Mouse (Mus musculus): ENCODE data around the gene Borcs6. TPM values are rescaled to one million over a fixed set of nuclear protein-coding genes. Genes with fewer than 3 reads are reported as not detected.

Borcs6 gene
- polyA plus RNA-seq, 1 experiment from 2014 or later: 9.2 TPM

DNA sequence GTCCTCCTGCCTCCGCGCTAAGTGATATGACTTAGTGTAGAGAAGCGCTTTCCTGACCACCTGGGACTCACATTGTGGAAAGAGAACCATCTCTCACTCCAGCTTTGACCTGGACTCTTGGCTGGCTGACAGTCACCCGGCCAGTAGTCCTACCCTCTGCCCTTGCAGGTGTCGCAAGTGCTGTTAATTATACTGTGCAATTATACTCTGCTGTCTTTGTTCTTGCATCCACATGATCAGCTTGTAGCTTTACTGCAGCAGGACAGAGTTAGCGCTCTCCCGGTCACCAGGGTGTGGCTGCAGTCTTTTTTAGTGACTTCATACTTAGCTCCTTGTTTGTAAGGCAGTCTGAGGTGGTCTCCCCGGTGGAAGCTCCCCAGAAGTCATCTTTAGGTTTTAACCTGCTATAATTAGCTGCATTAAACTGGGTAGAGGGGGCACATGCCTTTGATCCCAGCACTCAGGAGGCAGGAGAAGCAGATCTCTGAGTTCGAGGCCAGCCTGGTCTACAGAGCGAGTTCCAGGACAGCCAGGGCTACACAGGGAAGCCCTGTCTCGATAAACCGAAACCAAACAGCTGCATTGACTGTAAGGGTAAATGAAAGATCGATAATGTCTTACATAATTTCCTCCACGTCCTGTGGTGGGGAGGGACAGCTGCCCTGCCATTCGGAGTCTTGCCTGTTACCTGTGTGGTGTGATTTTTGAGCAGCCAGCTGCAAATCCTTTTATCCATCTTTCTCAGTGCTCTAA lies 20.8 kb downstream of the Borcs6 start:
- Histone ChIP-seq H3K4me3 (replicated peaks) (no peak overlapping the region), H3K4me1 (replicated peaks) (peaks cover 12% of the 10 kb centered on the region), H3K9ac (replicated peaks) (no peak overlapping the region), H3K27ac (no peak overlapping the region), H3K27me3 (no peaks in the 10 kb centered on the region), H3K4me2 (no peak overlapping the region), H3K9me3 (no peaks in the 10 kb centered on the region), H3K36me3 (no peaks in the 10 kb centered on the region)
- 75% methylated on average over 15 of the region's 15 CpGs for WGBS
- ATAC-seq (ENCODE audit: insufficient number of reproducible peaks, insufficient read depth, low FRiP score, low TSS enrichment, low read depth): no peak

GRCm38 (mm10) chr11:69080855-69081222 lies 21.3 kb downstream of the Borcs6 start:
- H3K36me3 ChIP-seq: no peaks in the 10 kb centered on the region
- no peaks in the 10 kb centered on the region for H3K9me3 ChIP-seq
- no peak for ATAC-seq (ENCODE audit: insufficient number of reproducible peaks, insufficient read depth, low FRiP score, low TSS enrichment, low read depth)
- no peak overlapping the region for H3K4me3 ChIP-seq (replicated peaks)
- H3K27ac ChIP-seq: no peak overlapping the region
- no peaks in the 10 kb centered on the region for H3K27me3 ChIP-seq
- H3K4me2 ChIP-seq: no peak overlapping the region
- WGBS: 90% methylated on average over 8 of the region's 8 CpGs
- no peak overlapping the region for H3K9ac ChIP-seq (replicated peaks)
- peaks cover 12% of the 10 kb centered on the region for H3K4me1 ChIP-seq (replicated peaks)

GRCm38 (mm10) chr11:69081613-69082012 lies 22.1 kb downstream of the Borcs6 start:
- no peak overlapping the region for H3K4me3 ChIP-seq (replicated peaks)
- H3K9me3 ChIP-seq: no peaks in the 10 kb centered on the region
- WGBS: 92% methylated on average over 7 of the region's 7 CpGs
- H3K4me1 ChIP-seq (replicated peaks): peaks cover 12% of the 10 kb centered on the region
- H3K27ac ChIP-seq: no peak overlapping the region
- no peak overlapping the region for H3K4me2 ChIP-seq
- no peaks in the 10 kb centered on the region for H3K36me3 ChIP-seq
- H3K27me3 ChIP-seq: no peaks in the 10 kb centered on the region
- ATAC-seq (ENCODE audit: insufficient number of reproducible peaks, insufficient read depth, low FRiP score, low TSS enrichment, low read depth): no peak
- H3K9ac ChIP-seq (replicated peaks): no peak overlapping the region

DNA sequence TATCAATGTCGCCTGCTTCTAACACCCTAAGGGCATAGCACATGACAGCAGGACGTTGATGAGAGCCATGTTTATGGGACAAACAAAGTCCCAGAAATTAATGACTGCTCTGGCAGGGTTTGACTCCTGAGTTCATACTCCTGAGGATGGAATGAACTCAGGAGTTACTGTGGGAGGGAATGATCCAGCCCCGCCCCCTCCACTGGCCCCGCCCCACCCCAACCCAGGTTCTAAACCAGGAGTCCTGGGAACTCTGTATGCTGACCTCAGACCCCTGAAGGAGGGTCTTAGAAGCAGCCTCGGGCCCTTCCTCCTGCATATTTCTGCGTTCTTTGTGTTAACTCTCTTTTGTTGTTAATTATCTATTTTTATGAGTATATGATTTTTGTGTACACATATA lies 26.1 kb downstream of the Borcs6 start:
- H3K4me2 ChIP-seq: no peak overlapping the region
- peaks cover 11% of the 10 kb centered on the region for H3K36me3 ChIP-seq
- H3K9me3 ChIP-seq: no peaks in the 10 kb centered on the region
- H3K27ac ChIP-seq: 0 out of 2 replicates have a peak overlapping the region, but pooled peaks have one; percentile 23
- no peaks in the 10 kb centered on the region for H3K27me3 ChIP-seq
- ATAC-seq (ENCODE audit: insufficient number of reproducible peaks, insufficient read depth, low FRiP score, low TSS enrichment, low read depth): no peak
- 63% methylated on average over 6 of the region's 6 CpGs for WGBS
- H3K9ac ChIP-seq (replicated peaks): no peak overlapping the region
- no peak overlapping the region for H3K4me3 ChIP-seq (replicated peaks)
- H3K4me1 ChIP-seq (replicated peaks): peaks cover 28% of the 10 kb centered on the region

DNA sequence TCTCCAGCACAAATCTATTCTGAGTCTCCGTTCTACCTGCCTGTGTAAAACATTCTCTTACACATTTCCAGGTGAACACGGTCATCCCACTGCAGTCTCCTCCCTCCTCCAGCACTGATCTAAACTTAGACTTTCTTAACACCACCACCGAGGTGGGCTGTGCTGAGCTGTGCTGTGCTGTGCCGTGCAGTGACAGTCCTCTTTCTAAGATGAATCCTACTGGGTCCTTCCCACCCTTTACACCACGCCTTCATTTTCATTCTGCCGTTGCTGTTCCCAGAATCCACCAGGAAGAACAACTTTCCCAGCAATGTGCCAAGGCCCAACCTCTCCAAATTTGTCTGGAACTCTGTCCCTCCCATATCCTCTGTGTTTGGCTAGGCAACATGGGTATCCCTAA lies 26.9 kb downstream of the Borcs6 start:
- Histone ChIP-seq H3K4me2 (no peak overlapping the region), H3K27ac (0 out of 2 replicates have a peak overlapping the region, but pooled peaks have one; percentile 50)

DNA sequence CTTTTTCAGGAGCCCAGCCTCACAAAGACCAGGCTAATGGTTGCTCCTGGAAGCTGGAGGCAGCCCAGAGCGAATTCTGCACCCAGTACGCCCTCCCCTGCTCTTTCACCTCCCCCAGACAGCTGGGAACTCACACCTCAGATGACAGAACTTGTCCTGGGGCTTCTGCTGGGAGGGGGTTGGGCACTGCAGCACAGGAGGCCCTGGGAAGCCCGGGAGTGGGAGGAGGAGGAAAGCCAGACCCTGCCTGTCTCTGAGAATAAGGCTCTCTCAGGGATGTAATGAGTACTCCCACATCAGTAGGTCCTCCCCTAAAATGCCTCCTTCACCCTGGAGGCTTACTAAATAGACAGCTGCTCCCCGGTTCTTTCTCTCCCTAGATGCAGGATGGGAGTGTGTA lies 27.6 kb downstream of the Borcs6 start:
- 0 out of 2 replicates have a peak overlapping the region, but pooled peaks have one; percentile 50 for H3K27ac ChIP-seq
- no peaks in the 10 kb centered on the region for H3K27me3 ChIP-seq
- no peaks in the 10 kb centered on the region for H3K9me3 ChIP-seq
- peaks cover 26% of the 10 kb centered on the region for H3K36me3 ChIP-seq
- ATAC-seq (ENCODE audit: insufficient number of reproducible peaks, insufficient read depth, low FRiP score, low TSS enrichment, low read depth): no peak
- no peak overlapping the region for H3K4me3 ChIP-seq (replicated peaks)
- 16% methylated on average over 4 of the region's 4 CpGs for WGBS
- no peak overlapping the region; the same call in 1 of the 2 replicates for H3K9ac ChIP-seq (replicated peaks)
- peak overlapping the region; percentile 98 for H3K4me2 ChIP-seq
- H3K4me1 ChIP-seq (replicated peaks): peaks cover 36% of the 10 kb centered on the region

More for the DNA sequence above, 26.9 kb downstream of the Borcs6 start:
- Histone ChIP-seq H3K4me1 (replicated peaks) (peaks cover 32% of the 10 kb centered on the region), H3K4me3 (replicated peaks) (no peak overlapping the region), H3K9ac (replicated peaks) (no peak overlapping the region; the same call in 1 of the 2 replicates), H3K36me3 (peaks cover 19% of the 10 kb centered on the region), H3K9me3 (no peaks in the 10 kb centered on the region), H3K27me3 (no peaks in the 10 kb centered on the region)
- no peak for ATAC-seq (ENCODE audit: insufficient number of reproducible peaks, insufficient read depth, low FRiP score, low TSS enrichment, low read depth)
- WGBS: 55% methylated on average over 6 of the region's 6 CpGs

GRCm38 (mm10) chr11:69087597-69087996 lies 28.1 kb downstream of the Borcs6 start:
- Histone ChIP-seq H3K9me3 (no peaks in the 10 kb centered on the region), H3K4me2 (peak overlapping the region; percentile 98), H3K9ac (replicated peaks) (no peak overlapping the region; the same call in 1 of the 2 replicates), H3K4me3 (replicated peaks) (peak overlapping the region; percentile 97), H3K27me3 (no peaks in the 10 kb centered on the region), H3K36me3 (peaks cover 31% of the 10 kb centered on the region), H3K27ac (no peak overlapping the region), H3K4me1 (replicated peaks) (peaks cover 36% of the 10 kb centered on the region)
- no peak for ATAC-seq (ENCODE audit: insufficient number of reproducible peaks, insufficient read depth, low FRiP score, low TSS enrichment, low read depth)
- 67% methylated on average over 2 of the region's 2 CpGs for WGBS

- WGBS: 1% methylated on average over 64 of the region's 67 CpGs
- H3K27ac ChIP-seq: peak within 1 kb of the TSS; percentile 93
- H3K9ac ChIP-seq (replicated peaks): peak within 1 kb of the TSS; percentile 99
- H3K4me2 ChIP-seq: peak within 1 kb of the TSS; percentile 98
- peaks cover 36% of the 10 kb centered on the region for H3K4me1 ChIP-seq (replicated peaks)
- peak; percentile 77 for ATAC-seq (ENCODE audit: insufficient number of reproducible peaks, insufficient read depth, low FRiP score, low TSS enrichment, low read depth)
- H3K9me3 ChIP-seq: no peaks in the 10 kb centered on the region
- H3K4me3 ChIP-seq (replicated peaks): peak within 1 kb of the TSS; percentile 97
- H3K27me3 ChIP-seq: no peaks in the 10 kb centered on the region
- H3K36me3 ChIP-seq: peaks cover 34% of the 10 kb centered on the region
Observed at GRCm38 (mm10) chr11:69088103-69088855, 28.8 kb downstream of the Borcs6 start, which contains the start of gene Vamp2. Vamp2 (plus strand) TSS chr11:69088490.

GRCm38 (mm10) chr11:69088856-69089615 lies 29.5 kb downstream of the Borcs6 start:
- peak overlapping the region; percentile 99 for H3K9ac ChIP-seq (replicated peaks)
- no peaks in the 10 kb centered on the region for H3K9me3 ChIP-seq
- peak overlapping the region; percentile 98 for H3K4me2 ChIP-seq
- H3K4me1 ChIP-seq (replicated peaks): peaks cover 36% of the 10 kb centered on the region
- 12% methylated on average over 25 of the region's 25 CpGs for WGBS
- peak overlapping the region; percentile 97 for H3K4me3 ChIP-seq (replicated peaks)
- H3K36me3 ChIP-seq: peaks cover 34% of the 10 kb centered on the region
- H3K27me3 ChIP-seq: no peaks in the 10 kb centered on the region
- peak overlapping the region; percentile 93 for H3K27ac ChIP-seq
- ATAC-seq (ENCODE audit: insufficient number of reproducible peaks, insufficient read depth, low FRiP score, low TSS enrichment, low read depth): no peak; the same call in 1 of the 2 replicates

DNA sequence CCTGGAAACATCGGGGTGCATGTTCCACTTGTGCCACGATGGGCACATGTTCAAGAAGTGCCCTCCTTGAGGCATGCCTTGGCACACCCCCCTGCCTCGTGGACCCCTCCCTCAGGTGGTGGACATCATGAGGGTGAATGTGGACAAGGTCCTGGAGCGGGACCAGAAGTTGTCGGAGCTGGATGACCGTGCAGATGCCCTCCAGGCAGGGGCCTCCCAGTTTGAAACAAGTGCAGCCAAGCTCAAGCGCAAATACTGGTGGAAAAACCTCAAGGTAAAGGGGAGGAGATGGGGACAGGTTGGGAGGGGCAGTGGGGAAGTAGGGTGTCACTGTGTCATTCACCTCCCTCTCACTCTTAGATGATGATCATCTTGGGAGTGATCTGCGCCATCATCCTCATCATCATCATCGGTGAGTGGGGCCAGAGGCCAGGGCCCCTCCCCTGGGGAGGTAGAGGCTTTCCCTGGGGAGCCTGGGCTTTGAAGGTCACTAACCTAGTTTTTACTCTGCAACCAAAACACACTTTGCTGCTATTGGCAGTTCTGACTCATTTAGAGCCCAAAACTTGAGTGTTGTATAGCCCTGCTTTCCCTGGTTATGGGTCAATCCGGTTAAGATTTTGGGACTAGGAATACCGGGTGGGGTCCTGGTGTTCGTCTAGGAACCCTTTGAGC lies 30.2 kb downstream of the Borcs6 start:
- peak overlapping the region; percentile 97 for H3K4me3 ChIP-seq (replicated peaks)
- H3K4me2 ChIP-seq: peak overlapping the region; percentile 98
- H3K9me3 ChIP-seq: no peaks in the 10 kb centered on the region
- WGBS: 87% methylated on average over 12 of the region's 12 CpGs
- peaks cover 40% of the 10 kb centered on the region for H3K4me1 ChIP-seq (replicated peaks)
- H3K27me3 ChIP-seq: no peaks in the 10 kb centered on the region
- H3K9ac ChIP-seq (replicated peaks): peak overlapping the region; percentile 99
- peaks cover 34% of the 10 kb centered on the region for H3K36me3 ChIP-seq
- H3K27ac ChIP-seq: no peak overlapping the region
- no peak for ATAC-seq (ENCODE audit: insufficient number of reproducible peaks, insufficient read depth, low FRiP score, low TSS enrichment, low read depth)
